16 mouse cellular contexts compared by ENCODE assay signal in genomic region chr10:117645487-117645964, GRCm38 (mm10).
"Had no signal": no experiment of that assay in that cellular context is flagged by ENCODE, and none has a peak within 500 bp of the region (broad histone marks: within the 10 kb centered on the region; RNA-seq: fewer than 3 reads in every experiment).

No protein-coding gene starts in this region.

- H3K4me2 ChIP-seq: neural tube, embryonic 13.5 days; neural tube, embryonic 15.5 days; stomach, embryonic 15.5 days had no signal

- H3K27ac ChIP-seq: neural tube, embryonic 13.5 days; neural tube, embryonic 15.5 days; stomach, embryonic 15.5 days; stomach, postnatal 0 days had no signal

- H3K9me3 ChIP-seq: neural tube, embryonic 13.5 days; neural tube, embryonic 15.5 days; stomach, embryonic 15.5 days had no signal

- H3K27me3 ChIP-seq: neural tube, embryonic 13.5 days; neural tube, embryonic 15.5 days; stomach, embryonic 15.5 days had no signal

- H3K9ac ChIP-seq: neural tube, embryonic 13.5 days; neural tube, embryonic 15.5 days; stomach, embryonic 15.5 days had no signal

- DNase-seq: retina, postnatal 1 day; right cerebral cortex, adult 18-20 months; right cerebral cortex, postnatal 14 days; right cerebral cortex, postnatal 25 days; right cerebral cortex, postnatal 4 days; spleen, adult 18-20 months; thymus, adult 18-20 months; thymus, adult 2 months; thymus, postnatal 14 days; thymus, postnatal 25 days; thymus, postnatal 36 days; thymus, postnatal 4 days had no signal

- H3K4me1 ChIP-seq: stomach, embryonic 15.5 days had no signal

- H3K36me3 ChIP-seq: neural tube, embryonic 13.5 days; neural tube, embryonic 15.5 days; stomach, embryonic 15.5 days had no signal

- H3K4me3 ChIP-seq: neural tube, embryonic 13.5 days; neural tube, embryonic 15.5 days; stomach, embryonic 15.5 days had no signal
